Mouse (Mus musculus): ENCODE results near the gene Tbc1d20. TPM values are rescaled to one million over a fixed set of nuclear protein-coding genes. Genes with fewer than 3 reads are reported as not detected.

Gene Tbc1d20
- polyA plus RNA-seq, 1 experiment from 2014 or later: 34.8 TPM

Other genes starting within 250 kb of the Tbc1d20 start
- 0.04 and 0.06 TPM in 2 replicates for gene Scrt2, start 212.3 kb upstream of the Tbc1d20 start, polyA plus RNA-seq (2015; fragmentation: Nextera tagmentation; extraction: Ambion mirVana)
- 21.7 and 23.5 TPM in 2 replicates for gene Srxn1, start 188.3 kb upstream of the Tbc1d20 start, polyA plus RNA-seq (2015; fragmentation: Nextera tagmentation; extraction: Ambion mirVana)
- 10.3 and 10.4 TPM in 2 replicates for gene Tcf15, start 150.3 kb upstream of the Tbc1d20 start, polyA plus RNA-seq (2015; fragmentation: Nextera tagmentation; extraction: Ambion mirVana)
- 79.3 and 92.3 TPM in 2 replicates for gene Csnk2a1, start 67.0 kb upstream of the Tbc1d20 start, polyA plus RNA-seq (2015; fragmentation: Nextera tagmentation; extraction: Ambion mirVana)
- gene Rbck1, start 38.8 kb downstream of the Tbc1d20 start, polyA plus RNA-seq (2015; fragmentation: Nextera tagmentation; extraction: Ambion mirVana): 75.2 and 82.2 TPM in 2 replicates
- 4.3 and 4.9 TPM in 2 replicates for gene Trib3, start 50.2 kb downstream of the Tbc1d20 start, polyA plus RNA-seq (2015; fragmentation: Nextera tagmentation; extraction: Ambion mirVana)
- gene Nrsn2, start 82.8 kb downstream of the Tbc1d20 start, polyA plus RNA-seq (2015; fragmentation: Nextera tagmentation; extraction: Ambion mirVana): 1.8 and 2.1 TPM in 2 replicates
- gene Sox12, start 104.2 kb downstream of the Tbc1d20 start, polyA plus RNA-seq (2015; fragmentation: Nextera tagmentation; extraction: Ambion mirVana): 5.4 and 5.9 TPM in 2 replicates
- 34.4 and 40.8 TPM in 2 replicates for gene Zcchc3, start 121.2 kb downstream of the Tbc1d20 start, polyA plus RNA-seq (2015; fragmentation: Nextera tagmentation; extraction: Ambion mirVana)
- gene 6820408C15Rik, start 121.8 kb downstream of the Tbc1d20 start, polyA plus RNA-seq (2015; fragmentation: Nextera tagmentation; extraction: Ambion mirVana): 0.42 and 0.49 TPM in 2 replicates
- not detected in 2 replicates for gene Defb23, start 170.8 kb downstream of the Tbc1d20 start, polyA plus RNA-seq (2015; fragmentation: Nextera tagmentation; extraction: Ambion mirVana)
- gene Defb20, start 183.2 kb downstream of the Tbc1d20 start, polyA plus RNA-seq (2015; fragmentation: Nextera tagmentation; extraction: Ambion mirVana): not detected in 2 replicates
- gene Defb22, start 196.3 kb downstream of the Tbc1d20 start, polyA plus RNA-seq (2015; fragmentation: Nextera tagmentation; extraction: Ambion mirVana): not detected in 2 replicates
- not detected in 2 replicates for gene Defb26, start 217.9 kb downstream of the Tbc1d20 start, polyA plus RNA-seq (2015; fragmentation: Nextera tagmentation; extraction: Ambion mirVana)
- gene Defb28, start 224.4 kb downstream of the Tbc1d20 start, polyA plus RNA-seq (2015; fragmentation: Nextera tagmentation; extraction: Ambion mirVana): not detected in 2 replicates
- gene Defb29, start 246.3 kb downstream of the Tbc1d20 start, polyA plus RNA-seq (2015; fragmentation: Nextera tagmentation; extraction: Ambion mirVana): not detected in 2 replicates

All from intestine, embryonic 15.5 days (tissue).